Mouse (Mus musculus): ENCODE results near the gene Cct3.
"Not testable (repeated sequence)": the region's sequence is repeated elsewhere in the genome, so short reads cannot be mapped to it uniquely, and the experiment has no call there.

DNA sequence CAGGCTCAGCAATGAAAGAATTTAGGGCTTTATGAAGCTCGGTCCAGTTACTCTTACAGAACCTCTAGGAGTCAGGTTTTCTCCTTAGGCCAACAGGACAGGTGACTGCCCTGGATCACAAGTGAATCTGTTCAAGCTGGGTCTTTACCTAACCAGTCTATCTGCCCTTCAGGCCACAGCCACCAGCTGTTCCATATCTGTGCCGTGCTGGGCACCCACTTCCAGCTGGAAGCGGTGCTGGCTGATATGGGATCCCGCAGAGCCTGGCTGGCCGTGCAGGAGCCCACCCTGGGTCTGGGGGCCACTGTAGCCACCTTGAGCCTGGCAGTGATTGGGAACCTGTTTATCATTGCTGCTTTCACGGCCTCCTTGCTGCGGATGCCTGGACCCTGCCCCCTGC, 70.6 kb downstream of the Cct3 start:
- TF ChIP-seq CTCF (IDR thresholded peaks at IDR 0.05; ENCODE audit: borderline replicate concordance, extremely low read depth, insufficient read depth, insufficient read length); POLR2A (IDR thresholded peaks at IDR 0.05; ENCODE audit: borderline replicate concordance, extremely low read depth, insufficient read depth, insufficient read length, poor library complexity, severe bottlenecking): not testable (repeated sequence)
